ENCODE assay signal across 9 mouse cellular contexts in the genomic region with DNA sequence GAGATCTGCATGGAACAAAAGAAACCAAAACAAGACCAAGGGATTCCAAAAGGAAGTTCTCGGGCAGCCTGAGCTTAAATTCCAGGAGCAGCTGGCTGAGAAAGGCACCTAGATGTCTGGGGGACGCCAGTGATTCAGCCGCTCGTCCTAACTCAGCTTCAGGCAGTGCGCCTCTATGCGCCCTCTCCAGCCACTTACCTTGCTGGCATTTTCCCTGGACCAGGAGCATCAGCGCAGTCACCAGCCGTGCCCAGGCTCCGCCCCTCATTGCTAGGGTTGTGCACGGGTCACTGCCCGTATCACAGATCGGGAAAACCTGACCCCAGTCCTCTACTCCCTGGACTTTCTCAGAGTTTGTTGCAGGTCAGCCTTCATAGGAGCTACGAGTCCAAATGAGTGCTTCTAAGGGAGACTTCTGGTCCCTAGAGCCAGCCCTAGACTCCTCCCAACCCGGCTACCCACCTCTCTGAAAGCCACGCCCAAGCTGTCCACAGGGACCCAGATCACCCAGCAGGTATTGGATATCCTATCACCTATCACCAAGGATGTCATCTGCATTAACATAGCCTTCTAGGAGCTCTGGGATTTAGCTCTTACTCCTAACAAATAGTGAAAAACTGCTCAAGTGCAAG. TPM values are rescaled to one million over a fixed set of nuclear protein-coding genes. Genes with fewer than 3 reads are reported as not detected.
DNase-seq lines count a peak whose midpoint lies in the region; TF ChIP-seq lines count a peak whose summit lies in the region.
"Had no signal": no experiment of that assay in that cellular context is flagged by ENCODE, and none has a peak within 500 bp of the region (broad histone marks: within the 10 kb centered on the region; RNA-seq: fewer than 3 reads in every experiment).

A gene (minus strand): TSS at position 370 of the 632 bp plus-strand sequence.

- peaks cover 9% of the 10 kb centered on the region; the same call in 1 of the 2 replicates for H3K4me1 ChIP-seq in forebrain, embryonic 10.5 days
- H3K4me1 ChIP-seq in thymus, adult 2 months (replicated peaks; ENCODE audit: control insufficient read depth, insufficient read depth, low read length), result no peaks in the 10 kb centered on the region

- no peak within 1 kb of the TSS for H3K27ac ChIP-seq in left cerebral cortex, adult 2 months
- H3K27ac ChIP-seq in forebrain, embryonic 10.5 days, result no peak within 1 kb of the TSS
- no peak within 1 kb of the TSS for H3K27ac ChIP-seq in thymus, adult 2 months (ENCODE audit: control insufficient read depth, insufficient read depth, low read length)

- no peaks in the 10 kb centered on the region for H3K27me3 ChIP-seq in forebrain, embryonic 10.5 days (ENCODE audit: poor library complexity, severe bottlenecking)
- no peaks in the 10 kb centered on the region for H3K27me3 ChIP-seq in thymus, adult 2 months (ENCODE audit: control insufficient read depth, insufficient read depth, low read length)

- H3K9me3 ChIP-seq in forebrain, embryonic 10.5 days, result no peaks in the 10 kb centered on the region

- intact Hi-C loops in left cerebral cortex, adult 2 months (cut with DNase I), result no loop called here
- intact Hi-C loops in left cerebral cortex, postnatal 4 days (cut with DNase I), result no loop called here
- intact Hi-C loops in left cerebral cortex, postnatal 25 days (cut with DNase I), result no loop called here

- DNase-seq in left cerebral cortex, adult 2 months (ENCODE audit: extremely low spot score in 1 of 2, low spot score in 2 of 2), result no peak
- no peak for DNase-seq in left cerebral cortex, postnatal 4 days
- DNase-seq in forebrain, embryonic 10.5 days (ENCODE audit: extremely low spot score, low spot score), result peak; percentile 14
- peak; percentile 3 to 6 for DNase-seq in kidney, postnatal 4 days
- peak; percentile 7 for DNase-seq in retina, postnatal 1 day
- no peak for DNase-seq in spleen, postnatal 4 days (ENCODE audit: low spot score in 2 of 2)
- DNase-seq in left cerebral cortex, postnatal 25 days (ENCODE audit: low spot score in 2 of 2), result no peak
- no peak for DNase-seq in thymus, adult 2 months

- peak within 1 kb of the TSS; percentile 4 for H3K4me3 ChIP-seq in left cerebral cortex, adult 2 months
- H3K4me3 ChIP-seq in forebrain, embryonic 10.5 days, result peak within 1 kb of the TSS; percentile 39
- H3K4me3 ChIP-seq in thymus, adult 2 months (ENCODE audit: control insufficient read depth, insufficient read depth, low read length), result no peak within 1 kb of the TSS

- 28% methylated on average over 15 of the region's 15 CpGs for WGBS in forebrain, embryonic 10.5 days
- WGBS in thymus, adult 2 months, result 43% methylated on average over 15 of the region's 15 CpGs

- TF ChIP-seq POLR2A in thymus, adult 2 months (IDR thresholded peaks at IDR 0.05; ENCODE audit: control insufficient read depth, extremely low read depth, insufficient read depth, low read length, poor library complexity), result no peak

- no peak for TF ChIP-seq CTCF in left cerebral cortex, adult 2 months (IDR thresholded peaks at IDR 0.05)
- no peak for TF ChIP-seq CTCF in thymus, adult 2 months (IDR thresholded peaks at IDR 0.05; ENCODE audit: borderline replicate concordance, control insufficient read depth, extremely low read depth, insufficient read depth, low read length, poor library complexity)

- H3K36me3 ChIP-seq in forebrain, embryonic 10.5 days (replicated peaks), result no peaks in the 10 kb centered on the region
- no peaks in the 10 kb centered on the region for H3K36me3 ChIP-seq in thymus, adult 2 months (ENCODE audit: control insufficient read depth, insufficient read depth, low read length)

RNA-seq across cellular contexts. Expression of the gene that starts here (rescaled TPM):
- total RNA-seq in left cerebral cortex, adult 2 months (2021), result not detected
- total RNA-seq in left cerebral cortex, postnatal 4 days (2021), result under 1 TPM; 0.22 to 0.26 TPM
- 0.04 and 0.14 TPM in 2 replicates for polyA plus RNA-seq in forebrain, embryonic 10.5 days (2016; fragmentation: Nextera tagmentation; extraction: Ambion mirVana)
- not detected for total RNA-seq in left cerebral cortex, postnatal 25 days (2021)
- polyA plus RNA-seq in thymus, adult 2 months (2012; rRNA removed), result not detected in 2 replicates
- polyA plus RNA-seq: large intestine, adult 2 months had no signal

Comparison
In these comparisons a context has a peak if more than half of its experiments do, and no peak if none do; other contexts are left out.
1. Peak in DNase-seq and H3K4me3 ChIP-seq in forebrain, embryonic 10.5 days; RNA of the gene not detected or under 1 TPM.
2. DNase-seq: peak in kidney, postnatal 4 days (2 of 2) and retina, postnatal 1 day (single experiment); none in left cerebral cortex, adult 2 months (0 of 2), left cerebral cortex, postnatal 4 days (single experiment), spleen, postnatal 4 days (0 of 2), left cerebral cortex, postnatal 25 days (0 of 2) and thymus, adult 2 months (single experiment).